Mouse (Mus musculus): Measurements from ENCODE around the gene Fhl3. TPM values are rescaled to one million over a fixed set of nuclear protein-coding genes. Genes with fewer than 3 reads are reported as not detected.

Fhl3 gene
- total and polyA plus RNA-seq, 2 experiments from 2014 or later: 3.1 to 7.1 TPM

DNA sequence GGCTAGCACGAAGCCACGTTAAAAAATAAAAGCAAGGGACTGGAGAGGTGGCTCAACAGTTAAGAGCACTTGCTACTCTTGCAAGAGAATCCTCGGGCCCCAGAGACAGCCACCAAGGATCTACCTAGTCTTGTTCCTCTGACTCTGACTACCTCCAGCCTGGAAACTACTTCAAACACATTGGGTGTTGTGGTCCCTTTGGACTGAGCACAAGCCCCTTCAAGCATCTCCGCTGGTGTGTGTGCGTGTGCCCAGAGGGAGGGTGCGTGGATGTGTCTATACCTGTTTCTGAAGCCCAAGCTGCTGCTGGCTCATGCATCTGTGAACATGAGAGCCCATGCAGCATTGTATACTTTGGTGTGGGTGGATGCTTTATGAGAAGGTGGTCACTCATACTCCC, 24.5 kb upstream of the Fhl3 start:
- WGBS: 90% methylated on average over 6 of the region's 6 CpGs
- peaks cover 28% of the 10 kb centered on the region for H3K36me3 ChIP-seq (ENCODE audit: insufficient read depth, low read length)
- H3K4me2 ChIP-seq (ENCODE audit: low read depth, low read length): no peak overlapping the region

DNA sequence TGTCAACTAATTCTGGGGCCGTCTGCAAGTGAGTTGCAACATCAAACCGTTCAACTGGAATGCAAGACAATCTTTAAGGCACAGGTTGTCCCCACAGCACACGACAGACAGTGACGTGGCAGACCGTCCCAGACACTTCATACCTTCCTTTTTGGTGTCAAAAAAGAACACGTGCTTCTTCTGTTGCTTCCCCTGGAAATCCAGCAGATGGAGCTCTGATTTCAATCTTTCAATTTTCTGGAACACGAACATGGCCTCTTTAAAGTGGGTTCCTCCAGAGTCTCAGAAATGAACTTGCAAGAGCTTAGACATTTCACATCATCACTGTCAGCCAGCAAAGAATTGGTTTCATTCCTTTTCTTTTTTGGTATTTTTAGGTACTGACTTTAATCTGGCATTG, 18.2 kb upstream of the Fhl3 start:
- Histone ChIP-seq H3K36me3 (ENCODE audit: insufficient read depth, low read length) (peaks cover 45% of the 10 kb centered on the region), H3K9ac (replicated peaks; ENCODE audit: low read length) (no peak overlapping the region), H3K4me1 (ENCODE audit: insufficient read depth, low read length) (no peaks in the 10 kb centered on the region), H3K4me2 (ENCODE audit: low read depth, low read length) (no peak overlapping the region), H3K9me3 (ENCODE audit: low read length) (no peaks in the 10 kb centered on the region), H3K27ac (no peak overlapping the region), H3K27me3 (ENCODE audit: insufficient read depth, low read length) (no peaks in the 10 kb centered on the region), H3K4me3 (ENCODE audit: low read length) (no peak overlapping the region)
- TF ChIP-seq CTCF (IDR thresholded peaks at IDR 0.05; ENCODE audit: low read depth): peak; percentile 65
- ATAC-seq (peak; percentile 21; the same call in 1 of the 2 replicates), DNase-seq (ENCODE audit: low spot score) (peak; percentile 57)
- 56% methylated on average over 7 of the region's 7 CpGs for WGBS

More for the DNA sequence above, 24.5 kb upstream of the Fhl3 start:
- no peaks in the 10 kb centered on the region for H3K9me3 ChIP-seq (ENCODE audit: low read length)
- H3K4me3 ChIP-seq (ENCODE audit: low read length): no peak overlapping the region
- H3K4me1 ChIP-seq (ENCODE audit: insufficient read depth, low read length): peaks cover 11% of the 10 kb centered on the region
- H3K27ac ChIP-seq: no peak overlapping the region
- H3K27me3 ChIP-seq (ENCODE audit: insufficient read depth, low read length): no peaks in the 10 kb centered on the region
- no peak overlapping the region for H3K9ac ChIP-seq (replicated peaks; ENCODE audit: low read length)
- ATAC-seq (no peak), DNase-seq (ENCODE audit: low spot score) (no peak)
- TF ChIP-seq CTCF (IDR thresholded peaks at IDR 0.05; ENCODE audit: low read depth): no peak

DNA sequence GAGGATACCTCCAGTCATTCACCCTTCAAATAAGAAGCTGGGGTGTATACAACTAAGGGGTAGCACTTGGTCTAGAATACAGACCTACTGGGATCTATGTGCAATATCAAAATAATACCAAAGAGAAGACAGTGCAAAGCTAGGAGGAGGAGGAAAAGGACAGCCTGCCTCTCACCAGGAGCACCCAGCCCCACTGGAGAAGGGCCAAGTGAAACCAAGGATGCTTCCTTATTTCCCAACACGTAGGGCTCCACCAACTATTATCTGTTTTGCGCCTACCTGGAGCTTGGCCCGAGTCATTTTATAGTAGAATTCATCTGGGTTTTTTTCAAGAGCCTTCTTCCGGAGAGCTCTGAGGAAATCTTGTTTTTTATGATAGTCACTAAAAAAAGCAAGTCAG, 17.0 kb upstream of the Fhl3 start:
- H3K9ac ChIP-seq (replicated peaks; ENCODE audit: low read length): no peak overlapping the region
- H3K4me3 ChIP-seq (ENCODE audit: low read length): no peak overlapping the region
- H3K27me3 ChIP-seq (ENCODE audit: insufficient read depth, low read length): no peaks in the 10 kb centered on the region
- no peaks in the 10 kb centered on the region for H3K9me3 ChIP-seq (ENCODE audit: low read length)
- H3K27ac ChIP-seq: no peak overlapping the region
- H3K4me1 ChIP-seq (ENCODE audit: insufficient read depth, low read length): no peaks in the 10 kb centered on the region
- H3K36me3 ChIP-seq (ENCODE audit: insufficient read depth, low read length): peaks cover 42% of the 10 kb centered on the region
- WGBS: 81% methylated on average over 4 of the region's 4 CpGs
- TF ChIP-seq CTCF (IDR thresholded peaks at IDR 0.05; ENCODE audit: low read depth): no peak
- DNase-seq (ENCODE audit: low spot score): no peak
- ATAC-seq: no peak
- no peak overlapping the region for H3K4me2 ChIP-seq (ENCODE audit: low read depth, low read length)

DNA sequence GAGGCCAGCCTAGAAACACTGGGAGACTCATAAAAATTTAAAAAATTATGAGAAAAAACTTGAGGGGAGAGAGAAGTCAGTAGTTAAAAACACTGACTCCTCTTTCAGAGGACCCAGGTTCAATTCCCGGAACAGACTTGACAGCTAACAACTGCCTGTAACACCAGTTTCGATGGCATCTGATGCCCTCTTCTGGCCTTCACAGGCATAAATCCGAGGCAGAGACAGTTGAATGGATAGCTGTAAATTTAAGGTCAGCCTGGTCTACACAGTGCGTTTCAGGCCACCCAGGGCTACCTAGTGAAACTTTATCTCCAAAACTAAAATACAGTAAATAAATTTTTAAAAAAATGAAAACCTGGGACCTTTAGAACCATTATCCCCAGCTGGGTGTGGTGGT, 15.5 kb upstream of the Fhl3 start:
- Histone ChIP-seq H3K4me2 (ENCODE audit: low read depth, low read length) (no peak overlapping the region), H3K9ac (replicated peaks; ENCODE audit: low read length) (no peak overlapping the region), H3K4me1 (ENCODE audit: insufficient read depth, low read length) (no peaks in the 10 kb centered on the region), H3K9me3 (ENCODE audit: low read length) (no peaks in the 10 kb centered on the region), H3K27ac (no peak overlapping the region), H3K4me3 (ENCODE audit: low read length) (no peak overlapping the region), H3K36me3 (ENCODE audit: insufficient read depth, low read length) (peaks cover 29% of the 10 kb centered on the region), H3K27me3 (ENCODE audit: insufficient read depth, low read length) (no peaks in the 10 kb centered on the region)
- 84% methylated on average over 4 of the region's 4 CpGs for WGBS
- TF ChIP-seq CTCF (IDR thresholded peaks at IDR 0.05; ENCODE audit: low read depth): peak; percentile 45; the same call in 1 of the 2 replicates
- no peak for ATAC-seq
- DNase-seq (ENCODE audit: low spot score): no peak

DNA sequence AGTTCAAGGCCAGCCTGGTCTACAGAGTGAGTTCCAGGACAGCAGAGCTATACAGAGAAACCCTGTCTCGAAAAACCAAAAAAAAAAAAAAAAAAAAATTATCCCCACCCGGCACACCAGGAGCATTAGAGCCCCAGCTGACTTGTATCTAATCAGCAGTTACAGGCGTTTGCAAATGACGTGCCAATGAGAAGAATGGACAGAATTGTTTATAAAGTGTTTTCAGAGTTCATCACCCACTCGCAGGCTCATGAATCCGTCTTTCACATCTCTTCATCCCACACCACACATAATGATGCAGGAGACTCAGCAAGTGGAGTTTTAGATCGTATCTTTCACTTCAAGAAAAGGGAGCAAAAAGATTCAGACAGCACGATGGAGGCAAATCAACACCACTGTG, 15.0 kb upstream of the Fhl3 start:
- Histone ChIP-seq H3K27me3 (ENCODE audit: insufficient read depth, low read length) (no peaks in the 10 kb centered on the region), H3K36me3 (ENCODE audit: insufficient read depth, low read length) (peaks cover 26% of the 10 kb centered on the region), H3K4me3 (ENCODE audit: low read length) (no peak overlapping the region), H3K4me2 (ENCODE audit: low read depth, low read length) (no peak overlapping the region), H3K9me3 (ENCODE audit: low read length) (no peaks in the 10 kb centered on the region), H3K9ac (replicated peaks; ENCODE audit: low read length) (no peak overlapping the region), H3K4me1 (ENCODE audit: insufficient read depth, low read length) (no peaks in the 10 kb centered on the region), H3K27ac (no peak overlapping the region)
- TF ChIP-seq CTCF (IDR thresholded peaks at IDR 0.05; ENCODE audit: low read depth): no peak
- no peak for DNase-seq (ENCODE audit: low spot score)
- no peak for ATAC-seq
- WGBS: 87% methylated on average over 8 of the region's 8 CpGs

DNA sequence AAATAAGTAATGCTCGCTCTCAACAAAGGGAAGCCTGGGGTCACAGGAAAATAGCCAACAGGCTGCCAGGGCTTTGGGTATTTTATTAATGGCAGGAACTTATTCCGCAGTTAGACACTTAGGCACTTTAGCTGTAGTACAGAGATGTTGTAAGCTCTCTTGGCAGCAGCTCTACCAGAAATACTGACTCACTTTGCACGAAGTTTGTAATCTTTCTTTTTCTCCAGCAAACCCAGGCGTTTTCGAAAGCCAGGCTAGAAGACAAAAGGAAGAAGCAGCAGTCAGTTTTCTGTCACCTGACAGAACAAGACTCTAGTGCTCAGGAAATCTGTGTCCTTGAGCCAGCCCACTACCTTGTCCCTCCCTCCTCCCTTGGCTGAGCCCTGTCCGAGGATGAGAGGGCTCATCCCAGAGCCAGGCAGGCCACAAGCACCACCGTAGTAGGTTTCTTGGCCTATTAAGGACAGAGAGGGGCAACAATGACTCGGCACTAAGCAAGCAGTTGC, 14.6 kb upstream of the Fhl3 start:
- H3K27me3 ChIP-seq (ENCODE audit: insufficient read depth, low read length): no peaks in the 10 kb centered on the region
- H3K4me1 ChIP-seq (ENCODE audit: insufficient read depth, low read length): no peaks in the 10 kb centered on the region
- H3K27ac ChIP-seq: no peak overlapping the region
- H3K4me3 ChIP-seq (ENCODE audit: low read length): no peak overlapping the region
- WGBS: 86% methylated on average over 8 of the region's 8 CpGs
- H3K36me3 ChIP-seq (ENCODE audit: insufficient read depth, low read length): peaks cover 21% of the 10 kb centered on the region; the same call in 1 of the 2 replicates
- no peak overlapping the region for H3K4me2 ChIP-seq (ENCODE audit: low read depth, low read length)
- TF ChIP-seq CTCF (IDR thresholded peaks at IDR 0.05; ENCODE audit: low read depth): no peak
- no peaks in the 10 kb centered on the region for H3K9me3 ChIP-seq (ENCODE audit: low read length)
- no peak for ATAC-seq
- DNase-seq (ENCODE audit: low spot score): no peak
- H3K9ac ChIP-seq (replicated peaks; ENCODE audit: low read length): no peak overlapping the region

DNA sequence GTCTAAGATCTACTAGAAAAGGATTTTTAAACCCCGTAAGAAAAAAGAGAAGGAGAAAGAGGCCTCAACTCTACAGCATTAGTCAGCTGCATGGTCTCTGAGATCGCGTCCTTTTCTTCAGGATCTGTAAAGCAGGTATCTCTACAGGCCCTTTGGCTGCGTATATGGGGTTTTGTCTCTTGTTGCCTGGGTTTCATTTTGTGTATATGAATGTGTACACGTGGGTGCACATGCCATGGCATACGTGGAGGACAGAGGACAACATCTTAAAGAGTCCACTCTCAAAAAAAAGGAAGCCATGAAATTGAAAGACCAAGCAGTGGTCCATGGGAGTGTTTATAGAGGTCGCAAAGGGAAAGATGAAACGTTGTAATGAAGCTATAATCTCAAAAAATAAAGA, 9.0 kb upstream of the Fhl3 start:
- Histone ChIP-seq H3K9me3 (ENCODE audit: low read length) (no peaks in the 10 kb centered on the region), H3K4me3 (ENCODE audit: low read length) (no peak overlapping the region), H3K36me3 (ENCODE audit: insufficient read depth, low read length) (0 out of 2 replicates have a peak, but pooled peaks cover 4% of the 10 kb centered on the region), H3K9ac (replicated peaks; ENCODE audit: low read length) (no peak overlapping the region), H3K27me3 (ENCODE audit: insufficient read depth, low read length) (no peaks in the 10 kb centered on the region), H3K27ac (no peak overlapping the region), H3K4me1 (ENCODE audit: insufficient read depth, low read length) (0 out of 2 replicates have a peak, but pooled peaks cover 5% of the 10 kb centered on the region), H3K4me2 (ENCODE audit: low read depth, low read length) (no peak overlapping the region)
- 82% methylated on average over 8 of the region's 8 CpGs for WGBS
- no peak for TF ChIP-seq CTCF (IDR thresholded peaks at IDR 0.05; ENCODE audit: low read depth)
- DNase-seq (ENCODE audit: low spot score) (no peak), ATAC-seq (no peak)
